Mouse (Mus musculus): Measurements from ENCODE around the gene Olfr522. TPM values are rescaled to one million over a fixed set of nuclear protein-coding genes. Genes with fewer than 3 reads are reported as not detected.
A peak's percentile ranks its signal among the peaks of the same experiment; 100 is the strongest.

The Olfr522 gene
- polyA plus RNA-seq, 1 experiment from 2014 or later = not detected

GRCm38 (mm10) chr7:140188391-140189328 lies 24.1 kb upstream of the Olfr522 start:
- Histone ChIP-seq H3K4me3 (no peak overlapping the region), H3K36me3 (no peaks in the 10 kb centered on the region), H3K27me3 (no peaks in the 10 kb centered on the region), H3K9ac (no peak overlapping the region), H3K27ac (no peak overlapping the region), H3K9me3 (no peaks in the 10 kb centered on the region), H3K4me1 (no peaks in the 10 kb centered on the region), H3K4me2 (no peak overlapping the region)
- no peak for ATAC-seq (ENCODE audit: insufficient number of reproducible peaks, insufficient read depth, low FRiP score, low TSS enrichment, low read depth)
- WGBS = 53% methylated on average over 4 of the region's 4 CpGs

- no peak overlapping the region for H3K4me2 ChIP-seq
- H3K36me3 ChIP-seq = no peaks in the 10 kb centered on the region
- H3K27ac ChIP-seq = no peak overlapping the region
- H3K27me3 ChIP-seq = no peaks in the 10 kb centered on the region
- H3K9me3 ChIP-seq = no peaks in the 10 kb centered on the region
- WGBS = 81% methylated on average over 7 of the region's 7 CpGs
- no peaks in the 10 kb centered on the region for H3K4me1 ChIP-seq
- H3K4me3 ChIP-seq = no peak overlapping the region
- ATAC-seq (ENCODE audit: insufficient number of reproducible peaks, insufficient read depth, low FRiP score, low TSS enrichment, low read depth) = no peak
- no peak overlapping the region for H3K9ac ChIP-seq
Observed at GRCm38 (mm10) chr7:140187721-140188390, 23.3 kb upstream of the Olfr522 start.

- H3K9ac ChIP-seq = no peak overlapping the region
- 64% methylated on average over 18 of the region's 18 CpGs for WGBS
Observed at GRCm38 (mm10) chr7:140186646-140187620, 22.4 kb upstream of the Olfr522 start.

GRCm38 (mm10) chr7:140184206-140184605 lies 19.6 kb upstream of the Olfr522 start:
- no peak overlapping the region for H3K27ac ChIP-seq
- no peak overlapping the region for H3K4me3 ChIP-seq
- WGBS = 88% methylated on average over 4 of the region's 4 CpGs
- ATAC-seq (ENCODE audit: insufficient number of reproducible peaks, insufficient read depth, low FRiP score, low TSS enrichment, low read depth) = no peak
- no peaks in the 10 kb centered on the region for H3K4me1 ChIP-seq
- H3K9ac ChIP-seq = no peak overlapping the region
- H3K9me3 ChIP-seq = no peaks in the 10 kb centered on the region
- H3K27me3 ChIP-seq = no peaks in the 10 kb centered on the region
- H3K36me3 ChIP-seq = no peaks in the 10 kb centered on the region
- no peak overlapping the region for H3K4me2 ChIP-seq

More at GRCm38 (mm10) chr7:140186646-140187620, 22.4 kb upstream of the Olfr522 start:
- Histone ChIP-seq H3K27me3 (no peaks in the 10 kb centered on the region), H3K4me3 (no peak overlapping the region), H3K4me1 (no peaks in the 10 kb centered on the region), H3K9me3 (no peaks in the 10 kb centered on the region), H3K27ac (no peak overlapping the region), H3K4me2 (no peak overlapping the region), H3K36me3 (no peaks in the 10 kb centered on the region)
- ATAC-seq (ENCODE audit: insufficient number of reproducible peaks, insufficient read depth, low FRiP score, low TSS enrichment, low read depth) = 0 out of 2 replicates have a peak, but pooled peaks have one; percentile 26

GRCm38 (mm10) chr7:140180692-140181091 lies 16.1 kb upstream of the Olfr522 start:
- Histone ChIP-seq H3K4me2 (no peak overlapping the region), H3K4me3 (no peak overlapping the region), H3K36me3 (no peaks in the 10 kb centered on the region), H3K9ac (no peak overlapping the region), H3K27me3 (no peaks in the 10 kb centered on the region), H3K27ac (no peak overlapping the region), H3K9me3 (no peaks in the 10 kb centered on the region), H3K4me1 (no peaks in the 10 kb centered on the region)
- no peak for ATAC-seq (ENCODE audit: insufficient number of reproducible peaks, insufficient read depth, low FRiP score, low TSS enrichment, low read depth)
- WGBS = 82% methylated on average over 2 of the region's 2 CpGs

GRCm38 (mm10) chr7:140179176-140179575 lies 14.6 kb upstream of the Olfr522 start:
- no peaks in the 10 kb centered on the region for H3K9me3 ChIP-seq
- no peak overlapping the region for H3K9ac ChIP-seq
- WGBS = 93% methylated on average over 2 of the region's 2 CpGs
- no peak overlapping the region for H3K4me2 ChIP-seq
- no peak for ATAC-seq (ENCODE audit: insufficient number of reproducible peaks, insufficient read depth, low FRiP score, low TSS enrichment, low read depth)
- no peaks in the 10 kb centered on the region for H3K36me3 ChIP-seq
- H3K4me3 ChIP-seq = no peak overlapping the region
- H3K4me1 ChIP-seq = no peaks in the 10 kb centered on the region
- no peaks in the 10 kb centered on the region for H3K27me3 ChIP-seq
- no peak overlapping the region for H3K27ac ChIP-seq

GRCm38 (mm10) chr7:140172936-140173335 lies 8.4 kb upstream of the Olfr522 start, which contains the start of gene Olfr523:
TSS of gene Olfr523 (plus strand) at chr7:140173217.
- H3K4me3 ChIP-seq = no peak within 1 kb of the TSS

GRCm38 (mm10) chr7:140170863-140171262 lies 6.3 kb upstream of the Olfr522 start:
- H3K27me3 ChIP-seq = no peaks in the 10 kb centered on the region
- no peak overlapping the region for H3K4me2 ChIP-seq
- WGBS = 90% methylated on average over 3 of the region's 3 CpGs
- no peak overlapping the region for H3K4me3 ChIP-seq
- ATAC-seq (ENCODE audit: insufficient number of reproducible peaks, insufficient read depth, low FRiP score, low TSS enrichment, low read depth) = no peak
- no peak overlapping the region for H3K9ac ChIP-seq
- H3K27ac ChIP-seq = no peak overlapping the region
- no peaks in the 10 kb centered on the region for H3K36me3 ChIP-seq
- no peaks in the 10 kb centered on the region for H3K4me1 ChIP-seq
- no peaks in the 10 kb centered on the region for H3K9me3 ChIP-seq

More at GRCm38 (mm10) chr7:140172936-140173335, 8.4 kb upstream of the Olfr522 start, which contains the start of gene Olfr523:
- WGBS = 52% methylated on average over 1 of the region's 1 CpGs
- no peak within 1 kb of the TSS for H3K4me2 ChIP-seq
- no peak within 1 kb of the TSS for H3K27ac ChIP-seq
- no peaks in the 10 kb centered on the region for H3K36me3 ChIP-seq
- no peak within 1 kb of the TSS for H3K9ac ChIP-seq
- no peaks in the 10 kb centered on the region for H3K27me3 ChIP-seq
- no peaks in the 10 kb centered on the region for H3K4me1 ChIP-seq
- no peaks in the 10 kb centered on the region for H3K9me3 ChIP-seq
- ATAC-seq (ENCODE audit: insufficient number of reproducible peaks, insufficient read depth, low FRiP score, low TSS enrichment, low read depth) = no peak

GRCm38 (mm10) chr7:140169386-140169785 lies 4.8 kb upstream of the Olfr522 start:
- no peaks in the 10 kb centered on the region for H3K9me3 ChIP-seq
- no peaks in the 10 kb centered on the region for H3K36me3 ChIP-seq
- no peak overlapping the region for H3K4me3 ChIP-seq
- ATAC-seq (ENCODE audit: insufficient number of reproducible peaks, insufficient read depth, low FRiP score, low TSS enrichment, low read depth) = no peak
- no peaks in the 10 kb centered on the region for H3K27me3 ChIP-seq
- H3K4me1 ChIP-seq = no peaks in the 10 kb centered on the region
- H3K9ac ChIP-seq = no peak overlapping the region
- H3K27ac ChIP-seq = no peak overlapping the region
- H3K4me2 ChIP-seq = no peak overlapping the region
- 74% methylated on average over 4 of the region's 4 CpGs for WGBS

- H3K4me2 ChIP-seq = no peak overlapping the region
- no peaks in the 10 kb centered on the region for H3K4me1 ChIP-seq
- no peak overlapping the region for H3K9ac ChIP-seq
- 79% methylated on average over 1 of the region's 1 CpGs for WGBS
- ATAC-seq (ENCODE audit: insufficient number of reproducible peaks, insufficient read depth, low FRiP score, low TSS enrichment, low read depth) = no peak
- H3K36me3 ChIP-seq = no peaks in the 10 kb centered on the region
- H3K27ac ChIP-seq = no peak overlapping the region
- H3K27me3 ChIP-seq = no peaks in the 10 kb centered on the region
- no peaks in the 10 kb centered on the region for H3K9me3 ChIP-seq
- no peak overlapping the region for H3K4me3 ChIP-seq
Observed at GRCm38 (mm10) chr7:140167950-140168349, 3.4 kb upstream of the Olfr522 start.

- no peak for ATAC-seq (ENCODE audit: insufficient number of reproducible peaks, insufficient read depth, low FRiP score, low TSS enrichment, low read depth)
- Histone ChIP-seq H3K36me3 (no peaks in the 10 kb centered on the region), H3K4me2 (no peak overlapping the region), H3K27ac (no peak overlapping the region), H3K27me3 (peaks cover 19% of the 10 kb centered on the region), H3K4me3 (no peak overlapping the region), H3K4me1 (no peaks in the 10 kb centered on the region), H3K9ac (no peak overlapping the region), H3K9me3 (no peaks in the 10 kb centered on the region)
- WGBS = 79% methylated on average over 3 of the region's 3 CpGs
Observed at GRCm38 (mm10) chr7:140160363-140160762, 4.2 kb downstream of the Olfr522 start.
